Mouse (Mus musculus) retina, postnatal 7 days (tissue): ENCODE measurements around the gene Shroom2.
"Not testable (repeated sequence)": the region's sequence is repeated elsewhere in the genome, so short reads cannot be mapped to it uniquely, and the experiment has no call there.

Source experiments
- DNase-seq: peaks from one replicate; pipeline ENCODE4 v3.0.0-alpha.2; 2012; ENCODE audit warnings: low read depth, low spot score

Shroom2 gene

GRCm38 (mm10) chrX:152768891-152769599, at the start of gene Shroom2:
Shroom2 (minus strand) TSS chrX:152769465.
- DNase-seq: no peak

- DNase-seq: peak; percentile 16
Observed at GRCm38 (mm10) chrX:152818996-152819395, 49.7 kb upstream of the Shroom2 start.

DNA sequence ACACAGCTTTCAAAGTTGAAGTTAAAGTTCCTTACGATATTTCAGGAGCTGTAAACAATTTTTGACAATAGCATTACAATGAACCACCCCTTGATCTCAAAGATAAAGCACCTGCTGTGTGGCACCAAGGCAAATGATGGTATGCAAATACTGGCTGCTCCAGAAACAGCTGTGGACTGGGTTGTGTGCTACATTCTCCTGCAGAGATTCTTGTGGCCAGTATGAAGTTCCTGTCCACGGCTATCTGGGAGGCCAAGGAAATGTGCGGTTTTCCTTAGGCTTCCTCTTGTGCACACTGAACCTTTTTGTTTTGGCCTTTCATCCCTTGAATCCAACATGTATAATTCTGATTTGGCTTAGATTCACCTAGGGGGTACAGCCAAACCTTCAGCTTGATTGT, 44.1 kb upstream of the Shroom2 start:
- DNase-seq: no peak

- DNase-seq: no peak
Observed at GRCm38 (mm10) chrX:152805317-152805716, 36.1 kb upstream of the Shroom2 start.

DNA sequence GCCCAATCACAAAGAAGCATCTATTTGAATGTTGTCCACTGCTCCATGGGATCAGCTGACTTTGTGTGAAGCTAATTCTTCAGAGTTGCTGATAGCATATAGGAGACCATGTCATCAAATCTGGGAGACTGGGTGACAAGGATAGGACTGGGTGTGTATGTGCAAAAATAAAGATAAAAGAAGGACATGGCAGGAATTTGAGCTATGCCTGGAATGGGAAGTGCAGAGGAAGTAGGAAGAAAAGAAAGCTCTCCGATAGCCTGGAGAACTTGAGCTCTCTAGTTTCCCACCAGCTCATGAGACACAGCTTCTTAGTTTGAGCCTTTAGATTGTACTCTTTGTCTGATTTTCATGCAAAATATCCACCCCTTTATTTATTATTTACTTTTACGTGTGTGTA, 19.3 kb upstream of the Shroom2 start:
- DNase-seq: no peak

- DNase-seq: no peak
Observed at GRCm38 (mm10) chrX:152788129-152788528, 18.9 kb upstream of the Shroom2 start.

GRCm38 (mm10) chrX:152781720-152782403, 12.6 kb upstream of the Shroom2 start, which contains the start of gene Gpr143:
Gpr143 (plus strand) TSS chrX:152781921.
- no peak for DNase-seq

DNA sequence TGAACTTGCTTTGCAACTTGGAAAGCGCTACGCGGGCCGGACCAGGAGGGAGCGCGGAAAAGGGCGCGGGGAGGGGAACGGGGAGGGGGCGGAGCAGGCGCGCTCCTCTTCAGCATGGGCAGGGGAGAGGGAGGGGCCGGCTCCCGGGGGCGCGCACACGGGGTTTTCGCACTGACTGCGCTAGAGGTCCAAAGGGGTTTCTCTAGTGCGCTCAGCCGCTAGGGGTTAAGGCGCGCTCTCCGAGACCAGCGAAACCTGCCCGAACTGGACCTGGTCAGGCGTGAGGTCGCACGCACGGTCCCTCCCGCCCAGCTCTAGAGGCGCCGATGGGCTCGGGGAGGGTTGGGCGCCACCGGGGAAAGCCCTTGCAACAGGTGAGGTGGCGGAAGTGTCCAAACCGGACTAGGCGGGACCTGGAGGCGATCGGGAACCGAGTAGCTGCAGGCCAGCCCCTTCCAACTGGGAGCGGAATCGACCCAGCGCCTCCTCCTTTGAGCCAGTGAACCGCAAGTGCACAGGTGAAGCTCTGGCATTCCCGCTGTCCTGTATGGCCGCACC, 414 bp upstream of the Shroom2 start:
- peak; percentile 41 for DNase-seq

GRCm38 (mm10) chrX:152764171-152764570, 5.1 kb downstream of the Shroom2 start:
- no peak for DNase-seq

DNA sequence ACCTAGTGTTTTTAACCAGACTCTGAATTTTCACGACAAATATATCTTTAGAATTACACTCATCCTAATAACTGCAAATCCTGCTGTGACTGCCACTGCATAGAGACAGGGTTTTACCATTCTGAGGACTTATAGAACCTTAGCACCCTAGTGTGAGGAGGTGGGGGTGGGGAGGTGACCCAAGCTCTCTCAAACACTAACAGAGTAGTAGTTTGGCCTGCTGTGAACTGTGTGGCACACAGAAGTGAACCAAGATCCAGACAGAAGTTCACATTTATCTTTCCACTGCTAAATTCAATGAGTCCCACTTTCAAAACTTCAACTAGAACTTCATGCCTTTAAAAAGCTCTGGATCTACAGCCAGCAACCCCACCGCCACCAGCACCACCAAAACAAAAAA, 6.4 kb downstream of the Shroom2 start:
- DNase-seq: no peak

DNA sequence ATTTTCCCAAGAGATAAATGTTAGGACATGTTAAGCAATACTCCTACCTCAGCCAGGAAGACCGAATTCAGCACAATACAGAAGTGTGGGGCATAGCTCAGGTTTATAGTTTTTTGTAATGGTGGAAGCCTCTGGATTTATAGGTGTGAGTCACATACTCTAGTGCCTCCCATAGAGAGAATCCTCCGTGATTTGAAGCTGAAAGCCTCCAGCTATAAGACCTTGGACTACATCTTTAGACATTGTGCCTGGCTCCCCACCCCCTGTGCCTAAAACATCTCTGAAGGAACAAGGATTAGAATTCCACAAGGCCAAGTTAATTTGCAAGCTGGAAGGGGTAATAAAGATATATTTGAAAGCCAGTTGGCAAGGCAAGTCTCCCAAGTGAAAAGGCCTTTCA, 6.8 kb downstream of the Shroom2 start:
- DNase-seq: no peak

- no peak for DNase-seq
Observed at GRCm38 (mm10) chrX:152756293-152756692, 13.0 kb downstream of the Shroom2 start.

- no peak for DNase-seq
Observed at GRCm38 (mm10) chrX:152755819-152756218, 13.4 kb downstream of the Shroom2 start.

DNA sequence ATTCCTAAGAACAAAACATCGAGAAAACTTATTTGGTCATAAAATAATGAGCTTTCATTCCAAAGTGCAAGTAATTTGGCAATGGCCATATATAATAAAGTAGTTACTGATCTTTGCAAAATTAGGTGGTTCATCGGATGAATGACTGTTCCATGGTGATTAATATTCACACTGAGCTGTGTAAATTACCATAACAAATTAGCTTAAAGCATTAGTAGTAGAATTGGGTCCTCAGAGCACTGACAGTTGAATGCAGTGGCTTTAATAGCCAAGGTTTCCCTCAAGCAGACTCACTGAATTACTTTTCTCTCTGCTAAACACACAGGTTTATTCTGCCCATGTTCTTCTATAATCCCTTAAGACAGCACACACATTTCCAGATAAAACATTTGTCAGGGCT, 23.3 kb downstream of the Shroom2 start:
- DNase-seq: no peak

GRCm38 (mm10) chrX:152743642-152744041, 25.6 kb downstream of the Shroom2 start:
- DNase-seq: no peak

DNA sequence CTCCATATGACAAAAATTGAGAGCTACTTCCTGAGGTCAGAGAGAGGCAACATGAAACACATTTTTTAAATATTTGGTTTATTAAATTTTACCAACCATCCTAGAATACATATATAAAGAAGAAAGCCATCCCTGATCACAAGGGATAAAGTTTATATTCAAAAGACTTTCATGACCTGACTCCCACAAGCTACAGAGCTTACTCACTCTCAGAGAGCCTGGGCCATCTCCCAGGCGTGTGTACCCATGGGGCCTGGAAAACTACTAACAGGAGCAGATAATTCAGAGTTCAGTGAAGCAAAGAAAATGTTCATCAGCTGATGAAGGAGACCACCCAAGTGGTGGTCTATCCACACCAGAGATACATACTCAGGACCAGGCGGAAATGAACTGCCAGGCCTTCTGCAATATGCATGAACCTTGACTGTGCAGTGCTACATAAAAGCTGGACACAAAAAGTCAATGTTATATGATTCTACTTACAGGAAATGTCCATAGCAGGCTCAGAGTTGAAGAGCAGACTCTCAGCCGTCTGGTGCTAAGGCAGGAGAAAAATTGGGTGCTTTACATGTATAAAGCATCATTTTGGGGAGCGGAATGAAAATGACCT, 30.4 kb downstream of the Shroom2 start:
- DNase-seq: no peak

DNA sequence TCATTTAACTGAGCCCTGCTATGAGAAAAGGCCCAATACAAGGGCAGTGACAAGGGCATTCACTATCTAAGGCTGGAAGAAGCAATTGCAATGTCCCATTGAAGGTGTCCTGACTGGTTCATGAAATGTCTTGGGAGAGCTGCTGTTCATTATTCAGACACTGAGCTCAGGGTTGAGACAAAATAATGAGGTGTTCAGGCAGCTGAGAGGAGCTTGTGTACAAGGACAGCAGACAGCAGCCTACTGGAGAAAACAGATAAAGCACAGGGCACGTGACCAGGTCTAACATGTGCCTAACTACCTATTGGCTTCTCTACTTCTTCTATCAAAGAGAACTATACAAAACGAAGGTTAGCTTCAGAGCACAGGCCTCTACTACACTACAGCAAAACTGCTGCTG, 31.1 kb downstream of the Shroom2 start:
- no peak for DNase-seq

DNA sequence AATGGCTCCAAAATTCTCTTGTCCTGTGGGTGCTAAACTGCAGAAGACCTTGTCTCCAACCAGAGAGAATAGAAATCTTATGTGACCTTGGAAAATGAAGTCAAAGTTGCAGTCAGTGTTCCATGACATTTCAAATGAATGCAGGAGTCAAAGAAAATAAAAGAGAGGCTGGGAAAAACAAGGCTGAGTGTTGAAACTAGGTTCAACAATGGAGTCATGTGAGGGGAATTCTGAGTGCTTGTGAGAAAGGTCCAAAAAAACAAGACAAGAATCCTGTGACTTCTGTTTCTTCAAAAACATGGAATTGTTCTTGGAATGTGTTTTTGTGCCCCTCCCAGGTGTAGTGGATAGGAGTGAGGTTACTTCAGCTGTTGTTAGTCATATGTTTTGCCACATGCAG, 34.0 kb downstream of the Shroom2 start:
- no peak for DNase-seq

- DNase-seq: no peak
Observed at GRCm38 (mm10) chrX:152716693-152717092, 52.6 kb downstream of the Shroom2 start.

DNA sequence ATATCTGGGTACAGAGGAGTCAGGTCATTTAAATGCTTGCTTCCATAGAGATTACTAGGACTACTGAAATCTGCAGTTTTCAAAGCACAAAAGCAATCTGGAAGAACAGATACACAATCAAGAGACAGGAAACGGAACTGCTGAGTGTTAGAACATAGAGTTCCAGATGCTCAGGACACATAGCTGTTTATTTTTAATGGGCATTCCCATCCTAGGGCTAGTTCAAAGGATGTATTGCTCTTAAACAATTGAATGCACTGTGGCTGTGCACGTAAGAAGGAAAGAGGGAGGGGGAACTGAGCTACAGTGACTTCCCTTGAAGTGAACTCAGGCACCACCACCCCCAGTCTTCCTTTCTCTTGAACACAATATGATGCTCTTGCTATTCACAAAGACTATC, 58.5 kb downstream of the Shroom2 start:
- DNase-seq: not testable (repeated sequence)

DNA sequence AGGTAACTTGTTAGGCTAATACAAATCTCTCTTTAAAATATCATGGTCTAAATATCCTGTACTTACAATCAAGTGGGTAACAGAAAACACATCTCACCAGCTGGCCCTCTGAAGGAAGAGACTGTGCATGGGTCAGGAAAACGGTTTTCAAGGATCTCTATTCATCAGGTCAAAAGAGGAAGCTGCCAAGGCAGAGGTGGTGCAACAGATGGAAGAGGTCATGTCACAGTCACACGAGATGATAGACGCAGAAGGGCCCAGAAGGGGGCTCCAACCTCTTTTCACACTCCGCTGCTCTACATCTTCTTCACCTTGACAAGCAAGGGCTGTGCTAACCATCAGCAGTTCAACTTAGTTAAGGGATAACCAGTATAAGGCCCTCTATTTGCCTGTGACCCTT, 60.9 kb downstream of the Shroom2 start:
- DNase-seq: no peak

- peak; percentile 14 for DNase-seq
Observed at GRCm38 (mm10) chrX:152705397-152705796, 63.9 kb downstream of the Shroom2 start.

DNA sequence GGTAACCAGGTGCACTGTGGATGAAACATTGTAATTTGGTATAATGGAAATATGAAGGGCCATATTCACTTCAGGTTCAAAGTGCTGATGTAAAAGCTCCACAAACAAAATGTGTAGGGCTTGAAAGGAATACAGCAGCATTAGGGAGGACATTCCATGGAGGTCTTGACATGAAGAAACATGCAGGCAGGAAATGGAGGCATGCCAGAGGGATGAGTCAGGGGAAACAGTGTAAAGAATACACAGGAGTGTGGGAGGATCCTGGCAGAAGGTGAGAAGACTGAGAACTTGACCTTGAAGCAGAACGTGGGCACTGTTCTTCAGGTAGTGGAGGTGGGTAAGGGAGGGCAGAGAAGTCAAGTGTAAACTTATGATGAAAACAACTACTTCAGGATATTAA, 65.6 kb downstream of the Shroom2 start:
- no peak for DNase-seq
